Mouse (Mus musculus) megakaryocyte, embryonic 14.5 days (primary cell): ENCODE results near the gene Cd70.

Experiments used
- FLI1 ChIP-seq: IDR thresholded peaks from 2 replicates; pipeline ENCODE4 v1.6.1; 2012; ENCODE audit warnings: low read length, inconsistent platforms, mixed read lengths
- GATA1 ChIP-seq: IDR thresholded peaks from 3 replicates; pipeline ENCODE4 v1.6.1; 2012; ENCODE audit warnings: mixed read lengths, low read length, inconsistent platforms, borderline replicate concordance

DNA sequence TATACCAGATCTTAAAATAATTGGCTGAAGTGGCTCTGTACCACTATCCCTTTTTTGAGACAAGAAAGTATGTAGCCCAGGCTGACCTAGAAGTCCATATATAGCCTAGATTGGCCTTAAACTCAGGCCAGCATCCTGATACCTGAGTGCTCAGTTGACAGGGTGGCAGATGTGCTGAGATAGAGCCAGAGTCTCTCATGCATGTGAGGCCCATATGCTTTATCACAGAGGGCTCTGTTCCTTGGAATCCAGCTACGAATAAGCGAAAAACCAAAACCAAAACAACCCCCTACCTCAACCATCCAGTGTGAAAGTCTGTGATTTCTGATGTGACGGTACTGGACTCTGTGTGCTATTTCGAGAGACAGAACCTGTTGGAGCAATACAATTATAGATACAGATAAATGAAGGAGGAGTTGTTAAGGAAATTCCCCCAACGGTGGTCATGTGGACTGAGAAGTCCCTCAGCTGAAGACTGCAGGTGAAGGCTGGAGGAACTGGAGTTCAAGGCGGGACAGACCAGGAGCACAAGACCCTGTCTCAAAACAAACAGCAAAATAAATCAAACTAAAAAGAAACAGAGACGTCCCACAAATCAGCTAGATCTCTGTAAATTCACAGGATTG is 41.4 kb downstream of the Cd70 start:
- TF ChIP-seq GATA1 (no peak), FLI1 (no peak)
